Mouse (Mus musculus): ENCODE measurements at regions not wholly inside any gene's neighbourhood (a gene's known extent, or its start where the extent isn't known, plus 50 kb on each side); places are given as distances from the start of the nearest gene placed in this dataset.

- H3K9ac ChIP-seq = no peak overlapping the region
- no peak overlapping the region for H3K4me2 ChIP-seq
- H3K4me3 ChIP-seq = no peak overlapping the region
- H3K27ac ChIP-seq (replicated peaks) = no peak overlapping the region
- H3K36me3 ChIP-seq = no peaks in the 10 kb centered on the region
- no peak for ATAC-seq (ENCODE audit: extremely low read depth, insufficient number of reproducible peaks, low FRiP score, low TSS enrichment)
- no peaks in the 10 kb centered on the region for H3K4me1 ChIP-seq
- no peaks in the 10 kb centered on the region for H3K27me3 ChIP-seq (replicated peaks)
- H3K9me3 ChIP-seq = 0 out of 2 replicates have a peak, but pooled peaks cover 9% of the 10 kb centered on the region
- WGBS = 74% methylated on average over 4 of the region's 4 CpGs
Observed at GRCm38 (mm10) chr5:125931502-125931901, 399.9 kb downstream of the Tmem132b start.

- Histone ChIP-seq H3K4me1 (no peaks in the 10 kb centered on the region), H3K9me3 (peaks cover 24% of the 10 kb centered on the region), H3K4me2 (no peak overlapping the region), H3K27me3 (replicated peaks) (no peaks in the 10 kb centered on the region), H3K9ac (no peak overlapping the region), H3K36me3 (no peaks in the 10 kb centered on the region), H3K27ac (replicated peaks) (no peak overlapping the region), H3K4me3 (no peak overlapping the region)
- WGBS = 81% methylated on average over 3 of the region's 3 CpGs
- ATAC-seq (ENCODE audit: extremely low read depth, insufficient number of reproducible peaks, low FRiP score, low TSS enrichment) = no peak
Observed at GRCm38 (mm10) chr5:125939416-125939815, 407.8 kb downstream of the Tmem132b start.

DNA sequence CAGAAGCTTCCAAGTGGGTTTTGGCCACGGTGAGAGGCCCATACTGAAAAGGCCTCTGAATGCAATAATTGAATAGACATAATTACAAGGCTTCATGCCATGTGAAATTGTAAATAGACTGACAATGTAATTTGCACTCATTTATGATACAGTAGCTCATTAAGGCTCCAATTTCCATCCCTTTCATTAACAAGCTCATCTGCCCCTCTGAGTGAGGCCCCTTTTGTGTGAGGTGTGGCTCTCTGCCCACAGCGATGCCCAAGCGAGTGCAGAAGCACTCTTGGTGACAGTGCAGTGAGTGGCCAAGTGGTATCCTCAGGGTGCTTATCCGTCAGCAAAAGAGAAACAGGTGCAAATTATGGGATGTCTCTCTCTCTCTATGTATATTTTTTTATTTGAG, 415.2 kb downstream of the Tmem132b start:
- H3K9ac ChIP-seq = no peak overlapping the region
- H3K27ac ChIP-seq (replicated peaks) = no peak overlapping the region
- H3K9me3 ChIP-seq = peaks cover 23% of the 10 kb centered on the region
- H3K4me3 ChIP-seq = no peak overlapping the region
- H3K4me1 ChIP-seq = no peaks in the 10 kb centered on the region
- H3K27me3 ChIP-seq (replicated peaks) = no peaks in the 10 kb centered on the region
- 71% methylated on average over 4 of the region's 4 CpGs for WGBS
- ATAC-seq (ENCODE audit: extremely low read depth, insufficient number of reproducible peaks, low FRiP score, low TSS enrichment) = no peak
- H3K36me3 ChIP-seq = no peaks in the 10 kb centered on the region
- H3K4me2 ChIP-seq = no peak overlapping the region

- no peaks in the 10 kb centered on the region for H3K4me1 ChIP-seq
- H3K36me3 ChIP-seq = no peaks in the 10 kb centered on the region
- H3K9ac ChIP-seq = no peak overlapping the region
- H3K27me3 ChIP-seq (replicated peaks) = no peaks in the 10 kb centered on the region
- ATAC-seq (ENCODE audit: extremely low read depth, insufficient number of reproducible peaks, low FRiP score, low TSS enrichment) = no peak
- no peak overlapping the region for H3K27ac ChIP-seq (replicated peaks)
- H3K9me3 ChIP-seq = peaks cover 15% of the 10 kb centered on the region
- WGBS = 54% methylated on average over 6 of the region's 6 CpGs
- H3K4me3 ChIP-seq = no peak overlapping the region
- H3K4me2 ChIP-seq = no peak overlapping the region
Observed at GRCm38 (mm10) chr5:125951641-125952040, 420.1 kb downstream of the Tmem132b start.

- no peak overlapping the region for H3K27ac ChIP-seq (replicated peaks)
- H3K27me3 ChIP-seq (replicated peaks) = no peaks in the 10 kb centered on the region
- H3K4me3 ChIP-seq = no peak overlapping the region
- no peaks in the 10 kb centered on the region for H3K36me3 ChIP-seq
- 61% methylated on average over 8 of the region's 8 CpGs for WGBS
- no peak overlapping the region for H3K4me2 ChIP-seq
- no peaks in the 10 kb centered on the region; the same call in 1 of the 2 replicates for H3K9me3 ChIP-seq
- no peaks in the 10 kb centered on the region for H3K4me1 ChIP-seq
- no peak overlapping the region for H3K9ac ChIP-seq
- ATAC-seq (ENCODE audit: extremely low read depth, insufficient number of reproducible peaks, low FRiP score, low TSS enrichment) = no peak
Observed at GRCm38 (mm10) chr5:125964039-125964438, 432.5 kb downstream of the Tmem132b start.

- 58% methylated on average over 4 of the region's 4 CpGs for WGBS
- ATAC-seq (ENCODE audit: extremely low read depth, insufficient number of reproducible peaks, low FRiP score, low TSS enrichment) = no peak
- H3K27me3 ChIP-seq (replicated peaks) = no peaks in the 10 kb centered on the region
- no peak overlapping the region for H3K4me3 ChIP-seq
- peaks cover 10% of the 10 kb centered on the region; the same call in 1 of the 2 replicates for H3K9me3 ChIP-seq
- no peaks in the 10 kb centered on the region for H3K4me1 ChIP-seq
- H3K36me3 ChIP-seq = no peaks in the 10 kb centered on the region
- H3K27ac ChIP-seq (replicated peaks) = no peak overlapping the region
- no peak overlapping the region for H3K9ac ChIP-seq
- no peak overlapping the region for H3K4me2 ChIP-seq
Observed at GRCm38 (mm10) chr5:125968151-125968550, 436.6 kb downstream of the Tmem132b start.

DNA sequence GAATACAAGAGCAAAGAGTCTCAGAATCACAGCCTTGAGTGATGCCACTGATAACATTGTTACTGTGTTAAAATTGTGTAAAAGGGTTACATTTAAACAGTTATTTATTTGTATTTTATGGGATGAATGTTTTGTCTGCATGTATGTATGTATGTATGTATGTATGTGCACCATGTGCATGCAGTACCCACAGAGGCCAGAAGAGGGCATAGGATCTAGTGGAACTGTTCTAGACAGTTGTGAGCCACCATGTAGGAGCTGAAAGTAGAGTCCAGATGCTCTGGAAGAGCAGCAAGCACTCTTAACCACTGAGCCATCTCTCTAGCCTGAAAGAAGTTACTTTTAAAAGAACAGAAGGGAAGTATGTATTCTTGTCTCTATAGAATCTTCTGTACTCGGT, 442.5 kb downstream of the Tmem132b start:
- no peak overlapping the region for H3K4me3 ChIP-seq
- no peaks in the 10 kb centered on the region for H3K36me3 ChIP-seq
- no peak overlapping the region for H3K27ac ChIP-seq (replicated peaks)
- H3K9me3 ChIP-seq = peaks cover 32% of the 10 kb centered on the region
- WGBS = 50% methylated on average over 1 of the region's 1 CpGs
- ATAC-seq (ENCODE audit: extremely low read depth, insufficient number of reproducible peaks, low FRiP score, low TSS enrichment) = no peak
- H3K4me2 ChIP-seq = no peak overlapping the region
- no peaks in the 10 kb centered on the region for H3K4me1 ChIP-seq
- no peaks in the 10 kb centered on the region for H3K27me3 ChIP-seq (replicated peaks)
- H3K9ac ChIP-seq = no peak overlapping the region

- Histone ChIP-seq H3K27me3 (replicated peaks) (no peaks in the 10 kb centered on the region), H3K4me1 (no peaks in the 10 kb centered on the region), H3K4me2 (no peak overlapping the region), H3K36me3 (no peaks in the 10 kb centered on the region), H3K9me3 (peaks cover 28% of the 10 kb centered on the region; the same call in 1 of the 2 replicates), H3K9ac (no peak overlapping the region), H3K27ac (replicated peaks) (no peak overlapping the region), H3K4me3 (no peak overlapping the region)
- ATAC-seq (ENCODE audit: extremely low read depth, insufficient number of reproducible peaks, low FRiP score, low TSS enrichment) = no peak
- 77% methylated on average over 6 of the region's 6 CpGs for WGBS
Observed at GRCm38 (mm10) chr5:125979801-125980200, 448.2 kb downstream of the Tmem132b start.

DNA sequence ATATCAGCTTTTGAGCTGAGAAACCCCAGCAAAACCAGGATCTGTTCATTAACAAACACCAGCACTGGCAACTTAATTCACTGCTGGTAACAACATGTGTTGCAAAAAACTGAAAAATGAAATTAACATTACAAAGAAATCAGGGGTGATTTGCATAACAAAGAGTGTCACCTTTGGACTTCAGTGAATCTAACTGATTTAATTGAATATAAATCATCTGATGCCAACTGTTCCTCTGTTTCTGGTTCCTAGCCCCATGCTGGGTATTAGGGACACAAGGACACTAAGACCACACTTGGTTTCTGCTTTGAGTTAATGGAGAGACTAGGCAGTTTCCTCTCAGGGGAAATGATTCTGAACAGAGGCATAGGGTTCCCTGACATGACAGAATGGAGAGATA, 453.8 kb downstream of the Tmem132b start:
- Histone ChIP-seq H3K4me2 (no peak overlapping the region), H3K27me3 (replicated peaks) (no peaks in the 10 kb centered on the region), H3K9ac (no peak overlapping the region), H3K9me3 (peaks cover 18% of the 10 kb centered on the region; the same call in 1 of the 2 replicates), H3K27ac (replicated peaks) (no peak overlapping the region), H3K36me3 (no peaks in the 10 kb centered on the region), H3K4me1 (no peaks in the 10 kb centered on the region), H3K4me3 (no peak overlapping the region)
- no peak for ATAC-seq (ENCODE audit: extremely low read depth, insufficient number of reproducible peaks, low FRiP score, low TSS enrichment)

DNA sequence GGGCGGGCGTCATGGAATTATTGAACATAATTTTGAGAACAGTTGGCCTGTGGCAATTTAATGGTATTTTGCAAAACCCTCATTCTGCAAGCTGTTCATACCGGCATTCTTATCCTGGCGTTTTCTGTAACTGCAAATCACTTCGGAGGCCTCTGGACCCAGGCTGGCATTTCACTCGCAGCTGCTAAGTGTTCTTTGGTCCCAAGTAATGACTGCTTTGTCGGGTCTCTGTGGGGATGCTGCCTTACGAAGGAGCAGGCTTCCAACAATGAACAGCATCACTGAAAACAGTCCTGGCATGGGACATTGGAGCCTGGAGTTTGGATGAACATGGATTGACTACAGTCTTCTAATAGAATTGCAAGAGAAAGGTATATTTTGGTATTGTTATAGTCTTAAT, 465.6 kb downstream of the Tmem132b start:
- no peak for ATAC-seq (ENCODE audit: extremely low read depth, insufficient number of reproducible peaks, low FRiP score, low TSS enrichment)
- 63% methylated on average over 8 of the region's 8 CpGs for WGBS

DNA sequence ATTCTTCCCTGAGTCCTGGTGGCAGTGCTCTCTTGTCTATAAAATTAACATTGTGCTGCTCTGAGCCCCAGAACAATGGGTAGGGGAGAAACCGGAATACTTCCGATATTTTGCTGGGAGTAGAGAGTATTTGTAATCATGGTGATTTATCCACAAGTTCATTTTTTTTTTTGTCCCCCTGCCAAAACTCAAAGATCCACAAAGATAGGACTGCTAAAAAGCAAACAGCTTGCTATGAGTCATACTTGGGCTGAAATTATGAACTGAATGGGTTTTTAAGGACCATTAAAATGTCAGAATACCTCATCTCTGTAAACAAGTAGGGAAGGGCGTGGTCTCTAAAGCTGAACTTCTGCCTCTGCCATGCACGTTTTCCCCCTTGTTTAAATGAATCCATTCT, 476.3 kb downstream of the Tmem132b start:
- WGBS = 72% methylated on average over 4 of the region's 4 CpGs
- no peaks in the 10 kb centered on the region for H3K27me3 ChIP-seq (replicated peaks)
- no peak for ATAC-seq (ENCODE audit: extremely low read depth, insufficient number of reproducible peaks, low FRiP score, low TSS enrichment)
- H3K4me2 ChIP-seq = no peak overlapping the region
- no peak overlapping the region for H3K9ac ChIP-seq
- no peaks in the 10 kb centered on the region for H3K9me3 ChIP-seq
- no peaks in the 10 kb centered on the region for H3K4me1 ChIP-seq
- H3K27ac ChIP-seq (replicated peaks) = no peak overlapping the region
- no peaks in the 10 kb centered on the region for H3K36me3 ChIP-seq
- H3K4me3 ChIP-seq = no peak overlapping the region

More for the DNA sequence above, 465.6 kb downstream of the Tmem132b start:
- Histone ChIP-seq H3K4me3 (no peak overlapping the region), H3K9ac (no peak overlapping the region), H3K9me3 (no peaks in the 10 kb centered on the region; the same call in 1 of the 2 replicates), H3K27ac (replicated peaks) (no peak overlapping the region), H3K36me3 (no peaks in the 10 kb centered on the region), H3K27me3 (replicated peaks) (no peaks in the 10 kb centered on the region), H3K4me2 (no peak overlapping the region), H3K4me1 (no peaks in the 10 kb centered on the region)

DNA sequence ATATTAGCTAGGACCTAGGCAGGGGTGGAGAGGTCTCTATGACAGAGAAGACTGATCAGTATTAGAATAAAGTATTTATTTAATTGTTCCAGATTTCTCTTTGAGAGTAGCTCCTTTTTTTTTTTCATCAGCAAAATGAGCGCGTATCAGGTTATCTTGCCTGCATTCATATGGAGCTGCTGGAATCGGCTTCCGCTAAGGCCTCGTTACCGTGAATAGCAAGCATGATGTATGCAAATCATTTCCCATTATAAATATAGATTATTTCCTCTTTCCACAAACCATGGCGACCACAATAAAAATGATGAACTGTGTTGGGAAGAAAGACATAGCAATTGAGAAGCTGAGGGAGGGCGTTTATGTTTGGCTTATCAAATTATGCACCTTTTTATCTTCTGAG, 476.7 kb downstream of the Tmem132b start:
- Histone ChIP-seq H3K27me3 (replicated peaks) (no peaks in the 10 kb centered on the region), H3K27ac (replicated peaks) (no peak overlapping the region), H3K4me1 (no peaks in the 10 kb centered on the region), H3K36me3 (no peaks in the 10 kb centered on the region), H3K4me2 (no peak overlapping the region), H3K4me3 (no peak overlapping the region), H3K9me3 (no peaks in the 10 kb centered on the region), H3K9ac (no peak overlapping the region)
- ATAC-seq (ENCODE audit: extremely low read depth, insufficient number of reproducible peaks, low FRiP score, low TSS enrichment) = no peak
- WGBS = 86% methylated on average over 8 of the region's 8 CpGs
